Comparison of ENCODE assay signal across 28 mouse cellular contexts in the genomic region with DNA sequence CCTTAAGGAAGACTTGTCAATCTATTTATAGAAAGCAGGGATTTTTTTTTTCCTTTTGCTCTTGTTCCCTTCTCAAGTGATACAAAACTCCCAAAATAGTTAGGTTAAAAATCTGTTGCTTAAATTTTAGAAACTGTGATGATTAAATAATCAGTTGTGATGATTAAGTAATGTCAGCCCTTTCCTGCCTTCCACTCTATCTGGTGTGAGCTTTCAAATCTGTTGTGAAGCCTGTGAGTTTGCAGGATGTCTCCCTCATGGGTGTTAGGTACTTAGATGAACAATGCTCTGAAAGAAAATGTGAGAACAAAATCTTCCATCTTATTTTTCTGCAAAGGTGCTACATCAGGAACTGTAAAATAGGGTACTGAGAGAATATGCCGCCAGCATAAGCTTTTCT.
DNase-seq lines count a peak whose midpoint lies in the region; ATAC-seq and TF ChIP-seq lines count a peak whose summit lies in the region.
"Had no signal": no experiment of that assay in that cellular context is flagged by ENCODE, and none has a peak within 500 bp of the region (broad histone marks: within the 10 kb centered on the region; RNA-seq: fewer than 3 reads in every experiment).

No protein-coding gene starts in this region.

- no peak overlapping the region for H3K9ac ChIP-seq in forebrain, postnatal 0 days
- H3K9ac ChIP-seq: embryonic facial prominence, embryonic 13.5 days; forebrain, embryonic 13.5 days; heart, embryonic 12.5 days; heart, embryonic 15.5 days; hindbrain, embryonic 13.5 days had no signal

- no peak overlapping the region for H3K27ac ChIP-seq in forebrain, postnatal 0 days (ENCODE audit: low read depth, low read length)
- H3K27ac ChIP-seq in forebrain, embryonic 10.5 days: no peak overlapping the region
- H3K27ac ChIP-seq: embryonic facial prominence, embryonic 10.5 days; embryonic facial prominence, embryonic 13.5 days; forebrain, embryonic 13.5 days; heart, embryonic 15.5 days; hindbrain, embryonic 10.5 days; hindbrain, embryonic 13.5 days had no signal

- peak; percentile 13 for DNase-seq in forebrain, postnatal 0 days
- no peak for DNase-seq in forebrain, embryonic 10.5 days (ENCODE audit: extremely low spot score, low spot score)
- peak; percentile 6 for DNase-seq in left cerebral cortex, adult 11 months (ENCODE audit: low spot score)
- no peak for DNase-seq in left cerebral cortex, adult 18-20 months (ENCODE audit: low spot score in 2 of 2)
- peak; percentile 17 for DNase-seq in right cerebral cortex, adult 18-20 months
- DNase-seq in right cerebral cortex, postnatal 14 days: no peak
- DNase-seq in kidney, postnatal 25 days: no peak
- DNase-seq: adrenal gland, postnatal 25 days; cerebellum, adult 11 months; cerebellum, adult 2 months; cerebellum, adult 9-11 months; cerebellum, postnatal 25 days; embryo, embryonic 11 days; gastrocnemius, postnatal 25 days; heart, adult 18-20 months; heart, postnatal 36 days had no signal

- no peak for TF ChIP-seq CTCF in forebrain, postnatal 0 days (IDR thresholded peaks at IDR 0.05; ENCODE audit: low read depth)

- H3K4me1 ChIP-seq in forebrain, postnatal 0 days (ENCODE audit: insufficient read depth): no peaks in the 10 kb centered on the region
- no peaks in the 10 kb centered on the region for H3K4me1 ChIP-seq in forebrain, embryonic 10.5 days
- H3K4me1 ChIP-seq: embryonic facial prominence, embryonic 10.5 days; embryonic facial prominence, embryonic 13.5 days; forebrain, embryonic 13.5 days; heart, embryonic 12.5 days; heart, embryonic 15.5 days; hindbrain, embryonic 10.5 days; hindbrain, embryonic 13.5 days had no signal

- no peak for ATAC-seq in forebrain, postnatal 0 days
- no peak for ATAC-seq in megakaryocyte progenitor cell, adult 5-6 weeks (replicated peaks; ENCODE audit: poor library complexity)
- ATAC-seq: activated CD4-positive, CD25-positive, alpha-beta regulatory T cell, adult 4 months; forebrain, embryonic 13.5 days; forebrain, embryonic 16.5 days; hindbrain, embryonic 16.5 days had no signal

- no peak overlapping the region for H3K4me2 ChIP-seq in forebrain, postnatal 0 days (ENCODE audit: low read depth)
- H3K4me2 ChIP-seq: embryonic facial prominence, embryonic 13.5 days; forebrain, embryonic 13.5 days; heart, embryonic 12.5 days; heart, embryonic 15.5 days; hindbrain, embryonic 13.5 days had no signal

- H3K4me3 ChIP-seq in forebrain, postnatal 0 days (ENCODE audit: low read depth, low read length): no peak overlapping the region
- no peak overlapping the region for H3K4me3 ChIP-seq in forebrain, embryonic 10.5 days
- H3K4me3 ChIP-seq: embryonic facial prominence, embryonic 10.5 days; embryonic facial prominence, embryonic 13.5 days; erythroblast, embryonic 14.5 days; forebrain, embryonic 13.5 days; heart, embryonic 12.5 days; heart, embryonic 15.5 days; hindbrain, embryonic 10.5 days; hindbrain, embryonic 13.5 days had no signal

- 89% methylated on average over 1 of the region's 1 CpGs for WGBS in forebrain, postnatal 0 days
- WGBS in forebrain, embryonic 10.5 days: 83% methylated on average over 1 of the region's 1 CpGs

- no peaks in the 10 kb centered on the region for H3K27me3 ChIP-seq in forebrain, postnatal 0 days (ENCODE audit: insufficient read depth, low read length)
- H3K27me3 ChIP-seq in forebrain, embryonic 10.5 days (ENCODE audit: poor library complexity, severe bottlenecking): no peaks in the 10 kb centered on the region
- H3K27me3 ChIP-seq: embryonic facial prominence, embryonic 13.5 days; forebrain, embryonic 13.5 days; heart, embryonic 12.5 days; heart, embryonic 15.5 days; hindbrain, embryonic 13.5 days had no signal

- H3K9me3 ChIP-seq in forebrain, postnatal 0 days (ENCODE audit: low read length): no peaks in the 10 kb centered on the region
- no peaks in the 10 kb centered on the region for H3K9me3 ChIP-seq in forebrain, embryonic 10.5 days
- H3K9me3 ChIP-seq: embryonic facial prominence, embryonic 10.5 days; embryonic facial prominence, embryonic 13.5 days; forebrain, embryonic 13.5 days; heart, embryonic 12.5 days; heart, embryonic 15.5 days; hindbrain, embryonic 10.5 days; hindbrain, embryonic 13.5 days had no signal

- no peaks in the 10 kb centered on the region for H3K36me3 ChIP-seq in forebrain, postnatal 0 days (ENCODE audit: insufficient read depth)
- no peaks in the 10 kb centered on the region for H3K36me3 ChIP-seq in forebrain, embryonic 10.5 days (replicated peaks)
- H3K36me3 ChIP-seq: embryonic facial prominence, embryonic 10.5 days; embryonic facial prominence, embryonic 13.5 days; heart, embryonic 12.5 days; heart, embryonic 15.5 days; hindbrain, embryonic 10.5 days; hindbrain, embryonic 13.5 days had no signal

Comparison
In these comparisons a context has a peak if more than half of its experiments do, and no peak if none do; other contexts are left out.
1. DNase-seq: peak in forebrain, postnatal 0 days (single experiment), left cerebral cortex, adult 11 months (single experiment) and right cerebral cortex, adult 18-20 months (single experiment); none in forebrain, embryonic 10.5 days (single experiment), left cerebral cortex, adult 18-20 months (0 of 2), right cerebral cortex, postnatal 14 days (single experiment) and kidney, postnatal 25 days (0 of 2).